In genomic region chr6:32818961-32819360, GRCm38 (mm10) we compare ENCODE assay signal across 22 mouse cellular contexts.
"Had no signal": no experiment of that assay in that cellular context is flagged by ENCODE, and none has a peak within 500 bp of the region (broad histone marks: within the 10 kb centered on the region; RNA-seq: fewer than 3 reads in every experiment).

No protein-coding gene starts in this region.

- H3K4me3 ChIP-seq: limb, embryonic 12.5 days; limb, embryonic 15.5 days; midbrain, embryonic 12.5 days; midbrain, embryonic 15.5 days had no signal

- H3K27me3 ChIP-seq: limb, embryonic 12.5 days; limb, embryonic 15.5 days; midbrain, embryonic 12.5 days; midbrain, embryonic 15.5 days had no signal

- H3K27ac ChIP-seq: limb, embryonic 12.5 days; limb, embryonic 15.5 days; liver, embryonic 14.5 days; macrophage; midbrain, embryonic 12.5 days; midbrain, embryonic 15.5 days; stomach, postnatal 0 days had no signal

- ATAC-seq: liver, postnatal 0 days; lung, postnatal 0 days; midbrain, embryonic 15.5 days had no signal

- H3K36me3 ChIP-seq: limb, embryonic 15.5 days; midbrain, embryonic 12.5 days; midbrain, embryonic 15.5 days had no signal

- H3K9me3 ChIP-seq: limb, embryonic 12.5 days; limb, embryonic 15.5 days; midbrain, embryonic 12.5 days; midbrain, embryonic 15.5 days had no signal

- H3K4me2 ChIP-seq: limb, embryonic 12.5 days; limb, embryonic 15.5 days; liver, embryonic 11.5 days; lung, embryonic 14.5 days; midbrain, embryonic 12.5 days; midbrain, embryonic 15.5 days had no signal

- DNase-seq: kidney, adult 18-20 months; kidney, adult 9 months; kidney, postnatal 14 days; kidney, postnatal 4 days; left cerebral cortex, postnatal 4 days; liver, postnatal 0 days; lung, embryonic 14.5 days; right cerebral cortex, adult 18-20 months; right cerebral cortex, postnatal 14 days; right cerebral cortex, postnatal 4 days; thymus, adult 2 months; thymus, postnatal 14 days; thymus, postnatal 4 days had no signal

- H3K4me1 ChIP-seq: midbrain, embryonic 12.5 days; midbrain, embryonic 15.5 days had no signal

- H3K9ac ChIP-seq: limb, embryonic 12.5 days; limb, embryonic 15.5 days; liver, embryonic 14.5 days; liver, postnatal 0 days; lung, embryonic 14.5 days; midbrain, embryonic 12.5 days; midbrain, embryonic 15.5 days had no signal
